Mouse (Mus musculus): ENCODE results near the gene Adcyap1r1.

Gene Adcyap1r1

DNA sequence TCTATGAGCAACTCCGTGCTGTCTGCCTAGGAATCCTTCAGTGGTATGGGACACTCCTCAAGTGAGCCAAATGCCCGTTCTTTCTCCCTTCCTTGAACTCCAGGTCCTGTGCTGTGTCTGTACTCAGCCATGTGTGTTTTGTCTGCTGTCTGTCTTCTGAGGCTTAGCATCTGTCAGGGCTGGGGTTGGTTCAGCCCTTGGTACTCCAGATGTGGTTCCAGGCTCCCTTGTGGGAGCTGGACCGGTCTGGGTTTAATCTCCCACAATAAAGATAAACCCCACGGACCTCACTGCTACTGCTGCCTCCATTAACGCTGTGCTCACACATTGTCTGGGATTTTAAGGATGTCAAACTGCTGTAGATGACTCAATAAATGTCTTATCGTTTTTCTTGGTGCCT lies 49.3 kb downstream of the Adcyap1r1 start:
- DNase-seq (ENCODE audit: low spot score): no peak

DNA sequence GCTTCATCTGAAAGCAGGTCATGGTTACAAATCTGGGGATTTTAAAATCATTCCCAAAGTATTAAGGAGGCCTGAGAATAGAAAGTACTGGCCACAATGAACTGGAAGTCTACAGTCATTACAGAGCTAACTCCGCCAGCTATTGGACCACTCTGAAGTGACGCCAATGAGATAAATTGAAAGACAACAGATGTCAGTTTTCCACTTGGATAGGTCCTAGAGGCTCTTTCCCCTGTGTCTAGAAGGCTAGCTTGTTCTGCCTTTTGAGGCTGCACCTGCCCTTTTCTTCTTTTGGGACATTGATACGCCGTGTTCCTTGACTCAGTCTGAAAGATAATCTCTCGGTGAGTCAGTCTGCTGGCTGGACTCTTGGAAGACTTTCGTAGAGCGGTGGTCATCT lies 50.5 kb downstream of the Adcyap1r1 start:
- no peak for DNase-seq (ENCODE audit: low spot score)

DNA sequence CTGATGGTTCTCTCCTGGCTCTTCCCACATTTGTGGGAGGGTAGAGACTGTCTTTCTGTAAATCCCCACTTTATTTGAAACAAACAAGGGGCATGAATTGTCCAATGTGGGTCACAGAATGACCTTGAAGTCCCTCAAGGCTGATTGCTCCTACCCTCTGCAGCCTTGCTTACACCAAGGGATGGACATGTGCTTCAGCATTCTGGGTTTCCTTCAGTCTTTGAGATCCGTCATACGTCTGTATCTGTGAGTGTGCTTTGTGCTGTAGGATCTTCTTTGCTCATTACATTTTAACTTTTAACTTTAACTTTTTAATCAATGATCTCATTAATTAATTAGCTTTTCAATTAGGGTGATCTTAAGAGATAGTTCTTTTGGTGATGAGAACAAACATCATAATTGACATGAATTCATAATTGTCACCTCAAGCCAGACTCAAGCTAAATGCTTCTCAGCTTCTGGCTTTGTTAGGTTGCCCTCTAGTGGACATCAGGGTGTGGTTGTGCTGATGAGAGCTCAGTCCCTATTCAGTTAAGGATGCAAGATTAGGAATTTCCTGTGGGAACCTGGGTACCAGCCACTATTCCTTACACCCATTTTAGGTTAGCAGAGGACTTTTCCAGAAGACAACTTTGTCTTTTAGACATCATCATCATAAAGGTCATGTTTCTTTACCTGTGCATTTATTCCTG lies 53.2 kb downstream of the Adcyap1r1 start:
- peak; percentile 68 for DNase-seq (ENCODE audit: low spot score)

GRCm38 (mm10) chr6:55506519-55506918 lies 54.7 kb downstream of the Adcyap1r1 start:
- DNase-seq (ENCODE audit: low spot score): no peak

DNA sequence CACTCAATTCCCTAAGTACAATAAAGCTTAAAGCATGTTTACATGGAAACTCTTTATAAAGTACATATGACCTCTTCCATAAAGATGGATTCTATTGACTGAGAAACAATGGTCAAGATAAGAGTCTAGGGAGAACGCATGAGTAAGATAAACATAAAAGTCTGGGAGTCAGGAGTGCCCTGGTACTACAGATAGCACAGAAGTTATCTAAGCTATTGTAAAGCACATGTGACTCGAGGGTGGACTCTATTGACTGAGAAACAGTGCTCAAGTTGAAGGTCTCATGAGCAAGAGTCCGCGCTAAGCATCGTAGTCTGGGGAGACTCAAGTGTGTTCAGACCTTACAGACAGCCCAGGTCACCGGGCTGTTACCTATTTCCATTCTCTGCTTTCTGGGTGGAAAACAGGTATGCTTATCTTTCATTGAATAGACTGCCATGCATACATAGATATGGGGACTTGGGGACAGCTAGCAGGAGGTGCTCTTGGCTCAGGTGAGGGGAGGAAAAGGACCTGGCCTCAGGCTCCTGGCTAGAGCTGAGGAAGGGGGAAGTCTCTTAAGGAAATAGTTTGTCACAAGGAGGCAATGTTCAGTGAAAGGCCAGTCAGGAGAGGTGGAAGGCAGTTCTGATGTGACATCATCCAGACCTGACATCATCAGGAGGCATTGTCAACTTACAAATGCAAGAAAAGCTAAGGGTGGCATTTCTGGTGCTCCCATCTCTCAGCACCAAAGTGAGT lies 57.5 kb downstream of the Adcyap1r1 start:
- no peak for DNase-seq (ENCODE audit: low spot score)

- DNase-seq (ENCODE audit: low spot score): peak; percentile 63
These were observed 59.7 kb downstream of the Adcyap1r1 start for GRCm38 (mm10) chr6:55511212-55512065.

- DNase-seq (ENCODE audit: low spot score): no peak
These were observed 60.4 kb downstream of the Adcyap1r1 start for GRCm38 (mm10) chr6:55512066-55512703.

GRCm38 (mm10) chr6:55513477-55513876 lies 61.7 kb downstream of the Adcyap1r1 start:
- DNase-seq (ENCODE audit: low spot score): no peak

DNA sequence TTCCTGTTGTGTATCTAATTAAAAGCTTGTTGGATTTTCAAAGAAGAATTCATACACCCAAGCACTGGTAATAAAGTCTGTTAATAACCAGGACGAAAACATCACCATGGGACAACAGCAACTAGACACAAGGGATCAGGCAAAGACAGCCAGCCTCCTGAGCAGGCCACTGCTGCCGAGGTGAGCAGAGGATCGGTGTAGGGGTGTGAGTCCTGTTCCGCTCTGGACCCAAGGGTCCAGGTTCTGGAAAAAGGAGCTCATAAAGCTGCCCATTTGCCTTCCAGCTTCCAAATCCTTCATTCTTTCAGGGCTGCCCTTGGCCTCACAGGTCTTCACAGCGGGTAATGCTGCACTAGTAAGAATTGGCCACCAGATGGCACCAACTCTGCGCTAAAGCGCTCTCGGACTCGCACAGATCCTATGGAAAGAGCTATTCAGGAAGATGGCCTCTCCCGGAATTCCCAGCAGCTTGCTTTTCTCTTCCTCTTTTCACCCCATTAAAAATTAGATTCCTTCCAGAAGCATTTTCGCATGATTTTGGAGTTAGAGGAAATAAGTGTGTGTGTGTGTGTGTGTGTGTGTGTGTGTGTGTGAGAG lies 67.9 kb downstream of the Adcyap1r1 start:
- peak; percentile 66 for DNase-seq (ENCODE audit: low spot score)

DNA sequence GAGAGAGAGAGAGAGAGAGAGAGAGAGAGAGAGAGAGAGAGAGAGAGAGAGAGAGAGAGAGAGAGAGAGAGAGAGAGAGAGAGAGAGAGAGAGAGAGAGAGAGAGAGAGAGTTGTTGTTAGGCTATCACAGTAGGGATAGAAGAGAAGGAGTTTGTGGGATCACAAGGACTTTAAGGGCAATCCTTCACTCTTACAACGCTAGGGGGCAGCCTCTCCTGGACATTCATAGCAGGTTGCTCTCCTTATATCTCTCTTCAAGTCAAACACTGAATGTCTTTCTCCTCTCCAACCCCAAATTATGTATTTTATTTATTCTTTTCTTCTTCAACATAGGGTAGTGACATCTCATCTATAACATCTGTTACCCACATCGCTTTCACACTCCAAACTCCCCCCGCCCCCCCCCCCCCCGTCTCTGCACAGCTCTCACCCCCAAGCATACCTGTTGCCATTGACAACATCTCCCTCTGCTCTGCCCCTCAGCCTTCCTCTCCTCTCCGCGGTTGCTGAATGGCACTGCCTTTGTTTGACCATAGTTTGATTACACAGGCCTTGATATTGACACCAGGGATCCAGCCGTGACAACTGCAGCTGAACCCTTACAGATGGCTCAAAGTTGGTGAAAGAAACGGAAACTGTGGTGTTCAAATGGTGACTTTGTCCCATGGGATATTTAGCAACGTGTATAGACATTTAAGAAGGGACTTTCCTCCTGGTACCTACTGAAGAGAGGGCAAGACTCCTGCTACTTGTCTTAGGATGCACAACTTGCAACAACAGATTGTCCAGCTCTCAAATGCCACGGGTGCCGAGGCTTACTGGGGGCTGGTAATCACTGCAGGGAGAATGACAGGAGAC lies 68.7 kb downstream of the Adcyap1r1 start:
- peak; percentile 62 for DNase-seq (ENCODE audit: low spot score)

- no peak for DNase-seq (ENCODE audit: low spot score)
These were observed 84.7 kb downstream of the Adcyap1r1 start for GRCm38 (mm10) chr6:55536469-55536868.

GRCm38 (mm10) chr6:55539196-55539595 lies 87.4 kb downstream of the Adcyap1r1 start:
- DNase-seq (ENCODE audit: low spot score): no peak

GRCm38 (mm10) chr6:55542359-55542758 lies 90.6 kb downstream of the Adcyap1r1 start:
- DNase-seq (ENCODE audit: low spot score): no peak

DNA sequence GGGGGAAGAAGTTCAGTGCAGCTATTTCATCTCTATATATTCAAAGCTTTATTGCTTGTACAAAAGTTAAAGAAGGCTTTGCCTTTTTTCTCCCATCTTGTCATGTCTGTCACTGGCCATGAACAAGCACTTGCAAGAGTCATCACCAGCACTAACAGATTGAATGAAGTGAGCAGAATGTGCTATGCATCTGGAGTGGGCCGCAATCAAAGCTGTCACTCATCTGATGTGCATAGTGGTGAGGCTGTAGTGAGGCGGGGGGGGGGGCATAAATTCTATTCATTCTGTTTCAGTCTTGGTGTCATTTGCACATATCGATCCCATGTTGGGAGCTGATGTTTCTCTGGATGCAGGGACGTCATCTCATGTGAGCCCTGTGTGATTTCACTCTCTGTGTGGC lies 91.6 kb downstream of the Adcyap1r1 start:
- no peak for DNase-seq (ENCODE audit: low spot score)

DNA sequence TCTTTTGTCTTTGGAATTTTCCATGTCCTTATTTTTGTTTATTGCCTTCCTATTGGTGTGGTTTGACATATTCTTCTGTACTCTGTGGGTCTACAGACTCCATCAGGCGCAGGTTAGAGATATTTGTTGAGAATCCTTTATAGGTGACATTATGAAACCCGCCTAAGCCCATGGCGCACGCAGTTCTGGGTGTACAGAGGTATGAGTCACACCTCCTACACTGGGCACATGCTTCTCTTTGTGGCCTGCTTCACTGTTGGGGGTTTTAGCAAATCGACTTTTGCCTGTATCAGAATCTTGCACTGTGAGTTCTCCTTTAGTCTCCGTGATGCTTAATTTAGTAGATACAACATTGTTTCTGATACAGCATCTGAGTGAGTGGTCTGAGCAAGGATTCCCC lies 97.4 kb downstream of the Adcyap1r1 start:
- no peak for DNase-seq (ENCODE audit: low spot score)

DNA sequence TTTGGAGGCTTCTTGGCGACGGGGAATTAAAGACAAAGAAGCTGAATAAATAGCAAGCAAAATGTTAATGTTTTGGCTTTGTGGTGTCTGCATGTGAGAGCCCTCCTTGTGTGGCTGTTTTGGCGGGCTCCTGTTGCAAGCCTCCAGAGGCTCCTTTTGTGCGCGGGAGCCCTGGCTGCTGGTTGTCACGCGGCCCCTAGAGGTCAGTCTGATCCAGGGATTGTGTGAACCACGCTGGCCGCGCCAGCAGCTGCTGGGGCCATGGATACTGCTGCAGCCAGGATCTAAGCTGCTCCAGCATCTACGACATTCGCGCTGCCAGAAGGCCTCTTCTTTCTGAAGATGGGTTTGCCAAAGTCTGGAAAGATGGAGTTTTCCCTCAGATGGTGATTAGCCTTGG lies 99.1 kb downstream of the Adcyap1r1 start:
- no peak for DNase-seq (ENCODE audit: low spot score)

All from left cerebral cortex, adult 11 months (tissue).